Mouse (Mus musculus) myocyte (in vitro differentiated cells): Measurements from ENCODE around the gene Aldh16a1. TPM values are rescaled to one million over a fixed set of nuclear protein-coding genes. Genes with fewer than 3 reads are reported as not detected.

Experiments
- H3K27me3 ChIP-seq: one replicate; pipeline ENCODE4 v1.6.1; 2011; ENCODE audit not compliant: control insufficient read depth, insufficient read depth, insufficient read length
- H3K36me3 ChIP-seq: one replicate; pipeline ENCODE4 v1.6.1; 2011; ENCODE audit not compliant: control insufficient read depth, insufficient read depth
- H3K4me2 ChIP-seq: one replicate; pipeline ENCODE4 v1.6.1; 2011; ENCODE audit warnings: low read depth, control low read depth
- H3K4me3 ChIP-seq: one replicate; pipeline ENCODE4 v1.5.1; 2011; ENCODE audit warnings: mild to moderate bottlenecking, control low read depth, moderate library complexity
- H3K79me2 ChIP-seq: one replicate; pipeline ENCODE4 v1.6.1; 2011; ENCODE audit not compliant: control insufficient read depth, insufficient read depth
- H3ac ChIP-seq: one replicate; pipeline ENCODE4 v1.6.1; 2011; ENCODE audit not compliant: control insufficient read depth, insufficient read length
- CEBPB ChIP-seq: IDR thresholded peaks from 2 replicates; pipeline ENCODE4 v1.6.1; 2011; ENCODE audit warnings: mild to moderate bottlenecking, moderate library complexity; ENCODE audit not compliant: poor library complexity, insufficient read depth, severe bottlenecking
- E2F4 ChIP-seq: IDR thresholded peaks from one replicate; pipeline ENCODE4 v1.6.1; 2011; ENCODE audit warnings: mild to moderate bottlenecking, control low read depth, moderate library complexity; ENCODE audit not compliant: insufficient read depth
- MAX ChIP-seq: IDR thresholded peaks from one replicate; pipeline ENCODE4 v1.6.1; 2011; ENCODE audit warnings: low read depth, mild to moderate bottlenecking, control low read depth
- MYOD1 ChIP-seq, 3 experiments: IDR thresholded peaks; one replicate each; pipeline ENCODE4 v1.6.1; 2011; ENCODE audit warnings: control low read depth in 2 of 3, low read depth in 2 of 3, mild to moderate bottlenecking in 2 of 3, moderate library complexity in 1 of 3; ENCODE audit not compliant: insufficient read length in 2 of 3, control insufficient read depth in 1 of 3
- MYOG ChIP-seq, 3 experiments: IDR thresholded peaks; one replicate each; pipeline ENCODE4 v1.6.1; 2011; ENCODE audit warnings: control low read depth in 2 of 3, low read depth in 2 of 3, mild to moderate bottlenecking in 2 of 3; ENCODE audit not compliant: insufficient read length in 2 of 3, control insufficient read depth in 1 of 3, insufficient read depth in 1 of 3
- POLR2A ChIP-seq: IDR thresholded peaks from one replicate; pipeline ENCODE4 v1.6.1; 2011; ENCODE audit warnings: low read depth, mild to moderate bottlenecking, control low read depth, moderate library complexity; ENCODE audit not compliant: insufficient read length
- POLR2AphosphoS2 ChIP-seq: IDR thresholded peaks from one replicate; pipeline ENCODE4 v1.6.1; 2011; ENCODE audit warnings: low read depth, control low read depth; ENCODE audit not compliant: insufficient read length
- REST ChIP-seq: IDR thresholded peaks from one replicate; pipeline ENCODE4 v1.6.1; 2011; ENCODE audit warnings: mild to moderate bottlenecking, control low read depth, moderate library complexity; ENCODE audit not compliant: insufficient read depth, insufficient read length
- SRF ChIP-seq: IDR thresholded peaks from one replicate; pipeline ENCODE4 v1.6.1; 2011; ENCODE audit warnings: low read depth; ENCODE audit not compliant: control insufficient read depth, insufficient read length
- TCF12 ChIP-seq: IDR thresholded peaks from one replicate; pipeline ENCODE4 v1.6.1; 2011; ENCODE audit warnings: mild to moderate bottlenecking, control low read depth; ENCODE audit not compliant: poor library complexity, insufficient read depth, severe bottlenecking
- TCF3 ChIP-seq: IDR thresholded peaks from one replicate; pipeline ENCODE4 v1.6.1; 2011; ENCODE audit warnings: low read depth, control low read depth; ENCODE audit not compliant: insufficient read length
- USF1 ChIP-seq: IDR thresholded peaks from one replicate; pipeline ENCODE4 v1.6.1; 2011; ENCODE audit warnings: low read depth, mild to moderate bottlenecking, control low read depth, moderate library complexity
- polyA plus RNA-seq: library from polyadenylated mRNA; unstranded; fragments of >200 nt; fragmentation: generic; extraction: Trizol; gene quantifications from one replicate; pipeline ENCODE4 v1.2.1, GENCODE M21; 2012; ENCODE audit warnings: missing spikeins

The Aldh16a1 gene
- polyA plus RNA-seq, 1 experiment, result 29.0 TPM

DNA sequence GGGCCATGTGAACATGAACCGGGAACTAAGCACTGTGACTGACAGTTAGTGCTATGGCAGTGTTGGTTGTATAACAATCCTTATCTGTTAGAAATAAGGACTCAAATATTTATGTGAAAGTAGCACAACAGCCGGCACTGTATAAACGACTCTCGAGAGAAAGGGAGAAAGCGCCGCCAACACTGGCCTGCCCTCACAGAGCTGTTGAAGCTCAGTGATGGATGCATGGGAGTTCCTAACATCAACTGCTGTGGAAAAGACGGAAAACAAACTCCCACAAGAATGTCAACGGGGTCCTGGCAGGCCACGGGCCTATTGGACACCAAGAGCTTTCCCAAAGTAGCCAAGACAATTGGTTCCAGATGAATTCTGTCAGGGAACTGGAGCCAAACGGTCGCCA, 3.1 kb downstream of the Aldh16a1 start:
- Histone ChIP-seq H3K4me3 (no peak overlapping the region), H3K4me2 (no peak overlapping the region), H3K36me3 (no peaks in the 10 kb centered on the region), H3K27me3 (no peaks in the 10 kb centered on the region), H3K79me2 (peaks cover 3% of the 10 kb centered on the region), H3ac (no peak overlapping the region)
- TF ChIP-seq CEBPB (no peak), USF1 (no peak), TCF12 (no peak), POLR2A (no peak), E2F4 (no peak), REST (no peak), SRF (no peak), POLR2AphosphoS2 (no peak), MYOG (IDR thresholded peaks at IDR 0.05; ENCODE audit: control insufficient read depth in 1 of 3, insufficient read depth in 1 of 3, insufficient read length in 2 of 3, low read depth in 2 of 3) (no peak), TCF3 (no peak), MYOD1 (IDR thresholded peaks at IDR 0.05; ENCODE audit: control insufficient read depth in 1 of 3, insufficient read length in 2 of 3, low read depth in 2 of 3) (no peak), MAX (no peak)

DNA sequence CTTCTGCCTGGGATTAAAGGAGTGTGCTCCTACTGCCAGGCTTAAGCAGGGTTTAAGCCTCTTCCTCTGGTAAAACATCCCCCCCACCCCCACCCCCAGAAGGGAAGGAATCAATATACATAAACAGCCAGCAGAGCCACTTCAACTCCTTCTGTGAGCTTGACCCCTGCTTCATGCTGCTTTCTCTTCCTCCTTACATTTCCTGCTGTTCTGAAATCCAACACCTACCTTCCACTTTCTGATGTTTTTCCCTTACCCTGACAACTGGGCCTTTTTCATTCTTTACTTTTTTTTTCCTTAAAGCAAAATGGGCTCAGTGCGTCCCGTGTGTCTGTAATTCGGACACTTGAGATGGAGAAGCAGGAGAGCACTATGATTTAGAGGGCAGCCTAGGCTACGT, 4.1 kb downstream of the Aldh16a1 start:
- Histone ChIP-seq H3K4me3 (no peak overlapping the region), H3K79me2 (peaks cover 3% of the 10 kb centered on the region), H3K27me3 (no peaks in the 10 kb centered on the region), H3K4me2 (no peak overlapping the region), H3K36me3 (no peaks in the 10 kb centered on the region), H3ac (no peak overlapping the region)
- TF ChIP-seq REST (no peak), E2F4 (no peak), SRF (no peak)

DNA sequence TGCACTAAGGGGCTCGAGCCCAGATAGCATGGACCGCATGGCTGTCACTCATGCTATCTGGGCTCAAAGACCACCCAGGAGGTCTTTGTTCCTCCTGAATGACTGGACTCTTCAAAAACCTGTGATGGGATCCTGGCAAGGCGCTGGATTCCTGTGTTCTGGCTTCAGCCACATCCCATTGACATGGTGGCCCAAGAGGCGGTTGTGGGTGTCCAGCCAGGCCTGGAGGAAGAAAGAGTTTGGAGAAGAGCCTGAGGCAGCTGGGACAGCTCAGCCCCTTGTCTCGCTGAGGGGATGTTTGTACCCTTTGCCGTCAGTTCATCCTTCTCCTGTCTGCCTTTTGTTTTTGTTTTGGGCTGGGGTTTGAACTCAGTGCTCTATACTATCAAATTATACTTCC, 4.8 kb downstream of the Aldh16a1 start:
- Histone ChIP-seq H3K4me2 (no peak overlapping the region), H3K27me3 (no peaks in the 10 kb centered on the region), H3K79me2 (peaks cover 3% of the 10 kb centered on the region), H3ac (no peak overlapping the region), H3K36me3 (no peaks in the 10 kb centered on the region), H3K4me3 (no peak overlapping the region)
- TF ChIP-seq POLR2AphosphoS2 (no peak), MAX (no peak), E2F4 (no peak), MYOD1 (IDR thresholded peaks at IDR 0.05; ENCODE audit: control insufficient read depth in 1 of 3, insufficient read length in 2 of 3, low read depth in 2 of 3) (no peak), REST (no peak), CEBPB (no peak), TCF3 (no peak), POLR2A (no peak), USF1 (no peak), TCF12 (no peak), SRF (no peak), MYOG (IDR thresholded peaks at IDR 0.05; ENCODE audit: control insufficient read depth in 1 of 3, insufficient read depth in 1 of 3, insufficient read length in 2 of 3, low read depth in 2 of 3) (no peak)

DNA sequence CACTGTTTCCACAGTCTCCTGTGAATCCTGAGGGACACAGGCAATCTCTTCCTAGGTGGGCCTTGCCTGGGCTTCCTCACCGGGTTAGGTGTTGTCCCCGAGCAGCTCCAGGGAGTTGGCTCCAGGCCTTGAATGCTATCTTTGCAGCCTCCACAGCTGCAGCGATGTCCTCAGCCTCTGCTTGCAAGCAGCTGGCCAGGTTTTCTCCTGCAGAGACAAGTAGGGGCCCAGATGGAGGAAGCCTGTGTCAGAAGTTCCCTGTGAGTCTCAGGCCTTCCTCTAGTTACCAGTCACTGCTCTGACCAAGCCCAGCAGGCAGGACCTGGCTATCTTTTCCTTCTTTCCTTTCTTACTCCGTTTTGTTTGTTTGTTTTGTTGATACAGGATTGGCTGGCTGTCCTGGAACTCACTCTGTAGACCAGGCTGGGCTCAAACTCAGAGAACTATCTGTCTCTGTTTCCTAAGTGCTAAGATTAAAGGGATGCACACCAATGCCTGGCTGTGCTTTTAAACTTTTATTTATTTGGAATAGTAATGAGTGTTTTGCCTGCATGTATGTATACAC, 5.8 kb downstream of the Aldh16a1 start:
- H3ac ChIP-seq, result no peak overlapping the region
- no peak overlapping the region for H3K4me3 ChIP-seq
- TF ChIP-seq SRF (no peak), USF1 (no peak), TCF12 (no peak), MYOD1 (IDR thresholded peaks at IDR 0.05; ENCODE audit: control insufficient read depth in 1 of 3, insufficient read length in 2 of 3, low read depth in 2 of 3) (no peak), E2F4 (no peak), MAX (no peak), POLR2AphosphoS2 (no peak), POLR2A (no peak), REST (no peak), MYOG (IDR thresholded peaks at IDR 0.05; ENCODE audit: control insufficient read depth in 1 of 3, insufficient read depth in 1 of 3, insufficient read length in 2 of 3, low read depth in 2 of 3) (no peak), TCF3 (no peak), CEBPB (no peak)
- H3K27me3 ChIP-seq, result no peaks in the 10 kb centered on the region
- H3K4me2 ChIP-seq, result no peak overlapping the region
- peaks cover 3% of the 10 kb centered on the region for H3K79me2 ChIP-seq
- H3K36me3 ChIP-seq, result peaks cover 4% of the 10 kb centered on the region

DNA sequence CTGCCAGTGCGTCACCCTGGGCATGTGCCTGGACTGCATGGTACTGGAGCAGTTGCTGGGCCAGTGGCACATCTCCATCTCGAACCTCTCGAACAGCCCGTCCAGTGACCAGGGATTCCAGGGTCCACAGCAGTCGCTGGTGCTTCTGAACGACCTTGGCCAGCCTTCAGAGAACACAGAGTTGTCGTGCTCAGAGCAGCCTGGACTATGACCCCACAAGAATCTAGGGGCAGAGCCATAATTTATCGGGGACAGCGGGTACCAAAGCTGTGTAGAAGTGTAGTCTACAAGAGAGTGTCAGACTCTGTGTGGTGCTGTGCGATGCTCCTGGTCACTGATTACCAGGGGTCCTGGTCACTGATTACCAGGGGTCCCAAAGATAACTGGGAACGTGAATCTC, 6.5 kb downstream of the Aldh16a1 start:
- Histone ChIP-seq H3K36me3 (peaks cover 4% of the 10 kb centered on the region), H3ac (no peak overlapping the region), H3K4me3 (no peak overlapping the region), H3K79me2 (no peaks in the 10 kb centered on the region), H3K4me2 (no peak overlapping the region), H3K27me3 (no peaks in the 10 kb centered on the region)
- no peak for TF ChIP-seq TCF3
- no peak for TF ChIP-seq SRF
- no peak for TF ChIP-seq USF1
- no peak for TF ChIP-seq TCF12
- no peak for TF ChIP-seq E2F4
- TF ChIP-seq MYOG (IDR thresholded peaks at IDR 0.05; ENCODE audit: control insufficient read depth in 1 of 3, insufficient read depth in 1 of 3, insufficient read length in 2 of 3, low read depth in 2 of 3), result no peak
- no peak for TF ChIP-seq MYOD1 (IDR thresholded peaks at IDR 0.05; ENCODE audit: control insufficient read depth in 1 of 3, insufficient read length in 2 of 3, low read depth in 2 of 3)
- TF ChIP-seq POLR2AphosphoS2, result no peak
- no peak for TF ChIP-seq MAX
- no peak for TF ChIP-seq CEBPB
- TF ChIP-seq POLR2A, result no peak
- no peak for TF ChIP-seq REST
